Mouse (Mus musculus) fibroblast of lung, adult 2 months (primary cell): ENCODE results near the gene Slc38a6.

ENCODE experiments used
- DNase-seq: peaks from one replicate; pipeline ENCODE4 v3.0.0-alpha.2; 2011; ENCODE audit warnings: low read depth

The Slc38a6 gene

GRCm38 (mm10) chr12:73357311-73357710 lies 70.7 kb downstream of the Slc38a6 start:
- DNase-seq, result no peak

GRCm38 (mm10) chr12:73357736-73358135 lies 71.2 kb downstream of the Slc38a6 start:
- DNase-seq, result no peak

GRCm38 (mm10) chr12:73358640-73359039 lies 72.1 kb downstream of the Slc38a6 start:
- DNase-seq, result no peak

- no peak for DNase-seq
Observed at GRCm38 (mm10) chr12:73359520-73359919, 72.9 kb downstream of the Slc38a6 start.

GRCm38 (mm10) chr12:73361201-73361600 lies 74.6 kb downstream of the Slc38a6 start:
- DNase-seq, result no peak

- DNase-seq, result no peak
Observed at GRCm38 (mm10) chr12:73363401-73363800, 76.8 kb downstream of the Slc38a6 start.

- DNase-seq, result no peak
Observed at GRCm38 (mm10) chr12:73363956-73364355, 77.4 kb downstream of the Slc38a6 start.

- no peak for DNase-seq
Observed at GRCm38 (mm10) chr12:73366581-73366980, 80.0 kb downstream of the Slc38a6 start.

GRCm38 (mm10) chr12:73367460-73368079 lies 81.0 kb downstream of the Slc38a6 start:
- DNase-seq, result peak; percentile 96

GRCm38 (mm10) chr12:73368868-73369608 lies 82.5 kb downstream of the Slc38a6 start:
- no peak for DNase-seq

- DNase-seq, result no peak
Observed at GRCm38 (mm10) chr12:73370367-73370944, 83.9 kb downstream of the Slc38a6 start.

- DNase-seq, result peak; percentile 89
Observed at GRCm38 (mm10) chr12:73371132-73371531, 84.6 kb downstream of the Slc38a6 start.

GRCm38 (mm10) chr12:73378026-73378425 lies 91.4 kb downstream of the Slc38a6 start:
- DNase-seq, result no peak

GRCm38 (mm10) chr12:73378724-73379355 lies 92.3 kb downstream of the Slc38a6 start:
- no peak for DNase-seq

GRCm38 (mm10) chr12:73380686-73381360 lies 94.2 kb downstream of the Slc38a6 start:
- no peak for DNase-seq

GRCm38 (mm10) chr12:73381452-73381851 lies 94.9 kb downstream of the Slc38a6 start:
- no peak for DNase-seq

GRCm38 (mm10) chr12:73382290-73383178 lies 96.0 kb downstream of the Slc38a6 start:
- DNase-seq, result peak; percentile 40

GRCm38 (mm10) chr12:73383179-73383510 lies 96.6 kb downstream of the Slc38a6 start:
- DNase-seq, result peak; percentile 29

GRCm38 (mm10) chr12:73383861-73384260 lies 97.3 kb downstream of the Slc38a6 start:
- no peak for DNase-seq

- DNase-seq, result no peak
Observed at GRCm38 (mm10) chr12:73384747-73385146, 98.2 kb downstream of the Slc38a6 start.

- DNase-seq, result no peak
Observed at GRCm38 (mm10) chr12:73392507-73392906, 105.9 kb downstream of the Slc38a6 start.
